Mouse (Mus musculus) spleen, adult 2 months (tissue): ENCODE measurements around the gene Zfp790.

Source experiments
- CTCF ChIP-seq: fragments of 200-500 bp; IDR thresholded peaks from 2 replicates; pipeline ENCODE4 v1.5.1; 2011; ENCODE audit warnings: mild to moderate bottlenecking, inconsistent platforms; ENCODE audit not compliant: insufficient read depth, insufficient read length, insufficient replicate concordance; ENCODE audit errors: extremely low read depth
- POLR2A ChIP-seq: fragments of 200-500 bp; IDR thresholded peaks from 2 replicates; pipeline ENCODE4 v1.6.1; 2011; ENCODE audit warnings: low read depth, low read length, inconsistent platforms

GRCm38 (mm10) chr7:29880056-29880455, 64.1 kb downstream of the Zfp790 start:
- TF ChIP-seq CTCF (no peak), POLR2A (no peak)
